In the genomic region with DNA sequence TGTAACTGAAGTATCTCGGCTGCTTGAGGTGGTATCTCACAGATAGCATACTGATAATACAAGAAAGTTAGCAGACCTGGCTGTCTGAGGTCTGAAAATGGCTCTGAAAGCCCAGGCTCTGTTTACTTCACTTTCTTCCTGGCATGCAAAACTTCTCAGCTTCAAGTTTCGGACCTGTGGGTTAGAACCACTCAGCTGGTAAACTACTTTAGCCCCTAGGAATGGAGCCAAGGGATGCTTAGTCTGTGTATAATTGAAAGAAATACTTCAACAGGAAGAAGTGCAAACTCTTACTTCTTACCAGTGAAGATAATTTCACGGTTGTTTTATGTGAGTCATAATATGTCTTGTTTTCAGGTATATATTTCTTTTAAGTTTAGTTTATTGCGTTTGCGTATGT, we compare ENCODE assay signal across 12 mouse cellular contexts.
"Had no signal": no experiment of that assay in that cellular context is flagged by ENCODE, and none has a peak within 500 bp of the region (broad histone marks: within the 10 kb centered on the region; RNA-seq: fewer than 3 reads in every experiment).

No protein-coding gene starts in this region.

- H3K9ac ChIP-seq: heart, embryonic 13.5 days; heart, embryonic 15.5 days; hindbrain, embryonic 13.5 days; hindbrain, embryonic 15.5 days; limb, embryonic 13.5 days; limb, embryonic 15.5 days; liver, embryonic 12.5 days; liver, embryonic 14.5 days had no signal

- ATAC-seq: hindbrain, postnatal 0 days; intestine, embryonic 16.5 days; liver, embryonic 12.5 days had no signal

- H3K4me2 ChIP-seq: heart, embryonic 11.5 days; heart, embryonic 13.5 days; heart, embryonic 15.5 days; hindbrain, embryonic 13.5 days; hindbrain, embryonic 15.5 days; limb, embryonic 13.5 days; limb, embryonic 15.5 days; liver, embryonic 12.5 days had no signal

- H3K4me1 ChIP-seq: hindbrain, embryonic 15.5 days; limb, embryonic 15.5 days; liver, embryonic 12.5 days had no signal

- H3K36me3 ChIP-seq: heart, embryonic 13.5 days; heart, embryonic 15.5 days; hindbrain, embryonic 13.5 days; hindbrain, embryonic 15.5 days; limb, embryonic 13.5 days; limb, embryonic 15.5 days; liver, embryonic 12.5 days had no signal

- H3K27ac ChIP-seq: heart, embryonic 13.5 days; heart, embryonic 15.5 days; hindbrain, embryonic 13.5 days; hindbrain, embryonic 15.5 days; hindbrain, postnatal 0 days; kidney, postnatal 0 days; limb, embryonic 13.5 days; limb, embryonic 15.5 days; liver, embryonic 12.5 days; liver, embryonic 14.5 days had no signal

- H3K27me3 ChIP-seq: heart, embryonic 13.5 days; heart, embryonic 15.5 days; hindbrain, embryonic 13.5 days; hindbrain, embryonic 15.5 days; limb, embryonic 13.5 days; limb, embryonic 15.5 days; liver, embryonic 12.5 days had no signal

- H3K4me3 ChIP-seq: heart, embryonic 13.5 days; heart, embryonic 15.5 days; hindbrain, embryonic 13.5 days; hindbrain, embryonic 15.5 days; limb, embryonic 13.5 days; limb, embryonic 15.5 days; liver, embryonic 12.5 days had no signal

- H3K9me3 ChIP-seq: heart, embryonic 13.5 days; heart, embryonic 15.5 days; hindbrain, embryonic 13.5 days; hindbrain, embryonic 15.5 days; limb, embryonic 13.5 days; limb, embryonic 15.5 days; liver, embryonic 12.5 days had no signal
